Mouse (Mus musculus) neural tube, embryonic 13.5 days (tissue): ENCODE results near the gene Lrrc8c. TPM values are rescaled to one million over a fixed set of nuclear protein-coding genes. Genes with fewer than 3 reads are reported as not detected.
A peak's percentile ranks its signal among the peaks of the same experiment; 100 is the strongest.
"Not testable (repeated sequence)": the region's sequence is repeated elsewhere in the genome, so short reads cannot be mapped to it uniquely, and the experiment has no call there.

Experiments
- ATAC-seq: fragments of 200-750 bp; cut with Nextera tagmentation; 2 replicates; pipeline ENCODE4 v1.8.0; 2017; ENCODE audit warnings: low read depth, mild to moderate bottlenecking, moderate TSS enrichment, moderate library complexity
- H3K27ac ChIP-seq: fragments of 300-500 bp; sonication (generic); replicated peaks from 2 replicates; pipeline ENCODE4 v1.5.1; 2015; ENCODE audit warnings: moderate library complexity, mild to moderate bottlenecking, inconsistent platforms
- H3K27me3 ChIP-seq: fragments of 300-500 bp; sonication (generic); 2 replicates; pipeline ENCODE4 v1.6.1; 2015; ENCODE audit warnings: mild to moderate bottlenecking, inconsistent platforms
- H3K36me3 ChIP-seq: fragments of 300-500 bp; sonication (generic); 2 replicates; pipeline ENCODE4 v1.6.1; 2015; ENCODE audit warnings: mild to moderate bottlenecking, inconsistent platforms
- H3K4me1 ChIP-seq: fragments of 300-500 bp; sonication (generic); replicated peaks from 2 replicates; pipeline ENCODE4 v1.6.1; 2015; ENCODE audit warnings: inconsistent platforms
- H3K4me2 ChIP-seq: fragments of 300-500 bp; sonication (generic); 2 replicates; pipeline ENCODE4 v1.6.1; 2015; ENCODE audit warnings: inconsistent platforms, mild to moderate bottlenecking, moderate library complexity
- H3K4me3 ChIP-seq: fragments of 300-500 bp; sonication (generic); 2 replicates; pipeline ENCODE4 v1.5.1; 2015; ENCODE audit warnings: mild to moderate bottlenecking, inconsistent platforms
- H3K9ac ChIP-seq: fragments of 300-500 bp; sonication (generic); 2 replicates; pipeline ENCODE4 v1.6.1; 2015; ENCODE audit warnings: moderate library complexity, mild to moderate bottlenecking, inconsistent platforms
- H3K9me3 ChIP-seq: fragments of 300-500 bp; sonication (generic); 2 replicates; pipeline ENCODE4 v1.6.1; 2016; ENCODE audit warnings: inconsistent platforms
- WGBS: fragments of 180-500 bp; shearing (Covaris S2); methylation state at CpG from one replicate; pipeline ENCODE4 v1.1.7; 2015; 5-methylcytosine and 5-hydroxymethylcytosine counted together
- polyA plus RNA-seq: library from polyadenylated mRNA; unstranded; fragments of >200 nt; fragmentation: Nextera tagmentation; extraction: Ambion mirVana; gene quantifications from 2 replicates; pipeline ENCODE4 v1.2.1, GENCODE M21; 2015

Gene Lrrc8c
- polyA plus RNA-seq, 1 experiment from 2014 or later: 10.3 TPM

GRCm38 (mm10) chr5:105632066-105632465 lies 112.9 kb downstream of the Lrrc8c start:
- Histone ChIP-seq H3K27ac (no peak overlapping the region), H3K4me2 (no peak overlapping the region), H3K27me3 (no peaks in the 10 kb centered on the region), H3K9ac (no peak overlapping the region), H3K9me3 (no peaks in the 10 kb centered on the region), H3K4me1 (no peaks in the 10 kb centered on the region), H3K36me3 (no peaks in the 10 kb centered on the region), H3K4me3 (no peak overlapping the region)
- 88% methylated on average over 10 of the region's 10 CpGs for WGBS
- no peak for ATAC-seq

GRCm38 (mm10) chr5:105635576-105635975 lies 116.4 kb downstream of the Lrrc8c start:
- WGBS: 77% methylated on average over 6 of the region's 6 CpGs
- H3K4me3 ChIP-seq: no peak overlapping the region

GRCm38 (mm10) chr5:105636484-105637191 lies 117.5 kb downstream of the Lrrc8c start:
- Histone ChIP-seq H3K4me2 (no peak overlapping the region), H3K27ac (no peak overlapping the region), H3K9ac (no peak overlapping the region), H3K4me3 (no peak overlapping the region), H3K36me3 (no peaks in the 10 kb centered on the region), H3K27me3 (no peaks in the 10 kb centered on the region), H3K4me1 (no peaks in the 10 kb centered on the region), H3K9me3 (no peaks in the 10 kb centered on the region)
- 82% methylated on average over 11 of the region's 11 CpGs for WGBS
- ATAC-seq: no peak

More at GRCm38 (mm10) chr5:105635576-105635975, 116.4 kb downstream of the Lrrc8c start:
- no peak overlapping the region for H3K27ac ChIP-seq
- no peaks in the 10 kb centered on the region for H3K36me3 ChIP-seq
- no peak for ATAC-seq
- H3K9me3 ChIP-seq: no peaks in the 10 kb centered on the region
- H3K9ac ChIP-seq: no peak overlapping the region
- no peaks in the 10 kb centered on the region for H3K27me3 ChIP-seq
- H3K4me2 ChIP-seq: no peak overlapping the region
- H3K4me1 ChIP-seq: no peaks in the 10 kb centered on the region

GRCm38 (mm10) chr5:105638266-105638665 lies 119.1 kb downstream of the Lrrc8c start:
- H3K27ac ChIP-seq, H3K36me3 ChIP-seq, H3K9me3 ChIP-seq, H3K27me3 ChIP-seq, ATAC-seq, H3K4me3 ChIP-seq, H3K9ac ChIP-seq, H3K4me2 ChIP-seq, H3K4me1 ChIP-seq: not testable (repeated sequence)
- 93% methylated on average over 2 of the region's 2 CpGs for WGBS

- no peak for ATAC-seq
- no peak overlapping the region for H3K4me3 ChIP-seq
- H3K9ac ChIP-seq: no peak overlapping the region
- H3K4me2 ChIP-seq: no peak overlapping the region
- no peak overlapping the region for H3K27ac ChIP-seq
- no peaks in the 10 kb centered on the region for H3K4me1 ChIP-seq
- 90% methylated on average over 6 of the region's 6 CpGs for WGBS
- no peaks in the 10 kb centered on the region for H3K36me3 ChIP-seq
- H3K27me3 ChIP-seq: no peaks in the 10 kb centered on the region
- no peaks in the 10 kb centered on the region for H3K9me3 ChIP-seq
These were observed 119.7 kb downstream of the Lrrc8c start for GRCm38 (mm10) chr5:105638916-105639315.

- H3K9me3 ChIP-seq: no peaks in the 10 kb centered on the region
- no peak overlapping the region for H3K4me3 ChIP-seq
- 92% methylated on average over 11 of the region's 11 CpGs for WGBS
- no peaks in the 10 kb centered on the region for H3K27me3 ChIP-seq
- H3K36me3 ChIP-seq: no peaks in the 10 kb centered on the region
- no peak overlapping the region for H3K9ac ChIP-seq
- H3K4me1 ChIP-seq: no peaks in the 10 kb centered on the region
- ATAC-seq: no peak
- no peak overlapping the region for H3K4me2 ChIP-seq
- H3K27ac ChIP-seq: no peak overlapping the region
These were observed 120.2 kb downstream of the Lrrc8c start for GRCm38 (mm10) chr5:105639363-105639762.

GRCm38 (mm10) chr5:105642517-105642916 lies 123.3 kb downstream of the Lrrc8c start:
- Histone ChIP-seq H3K36me3 (no peaks in the 10 kb centered on the region), H3K4me3 (no peak overlapping the region), H3K9ac (no peak overlapping the region), H3K9me3 (no peaks in the 10 kb centered on the region), H3K27me3 (no peaks in the 10 kb centered on the region), H3K4me1 (no peaks in the 10 kb centered on the region), H3K27ac (no peak overlapping the region), H3K4me2 (no peak overlapping the region)
- 86% methylated on average over 5 of the region's 5 CpGs for WGBS
- no peak for ATAC-seq

GRCm38 (mm10) chr5:105643276-105643675 lies 124.1 kb downstream of the Lrrc8c start:
- no peak overlapping the region for H3K27ac ChIP-seq
- WGBS: 74% methylated on average over 8 of the region's 8 CpGs
- H3K27me3 ChIP-seq: no peaks in the 10 kb centered on the region
- H3K9ac ChIP-seq: no peak overlapping the region
- H3K36me3 ChIP-seq: no peaks in the 10 kb centered on the region
- no peak overlapping the region for H3K4me2 ChIP-seq
- H3K9me3 ChIP-seq: no peaks in the 10 kb centered on the region
- H3K4me3 ChIP-seq: no peak overlapping the region
- no peak for ATAC-seq
- no peaks in the 10 kb centered on the region for H3K4me1 ChIP-seq

- H3K9me3 ChIP-seq: no peaks in the 10 kb centered on the region
- H3K27ac ChIP-seq: no peak overlapping the region
- no peak overlapping the region for H3K4me3 ChIP-seq
- no peaks in the 10 kb centered on the region for H3K27me3 ChIP-seq
- H3K9ac ChIP-seq: no peak overlapping the region
- H3K36me3 ChIP-seq: no peaks in the 10 kb centered on the region
- no peak overlapping the region for H3K4me2 ChIP-seq
- no peaks in the 10 kb centered on the region for H3K4me1 ChIP-seq
- ATAC-seq: no peak
- 89% methylated on average over 6 of the region's 6 CpGs for WGBS
These were observed 125.0 kb downstream of the Lrrc8c start for GRCm38 (mm10) chr5:105644195-105644594.

GRCm38 (mm10) chr5:105647094-105647493 lies 127.9 kb downstream of the Lrrc8c start:
- Histone ChIP-seq H3K9me3 (no peaks in the 10 kb centered on the region), H3K36me3 (no peaks in the 10 kb centered on the region), H3K4me1 (no peaks in the 10 kb centered on the region), H3K9ac (no peak overlapping the region), H3K27ac (no peak overlapping the region), H3K4me2 (no peak overlapping the region), H3K27me3 (no peaks in the 10 kb centered on the region), H3K4me3 (no peak overlapping the region)
- 86% methylated on average over 7 of the region's 7 CpGs for whole genome bisulfite sequencing
- no peak for ATAC-seq

- H3K9me3 ChIP-seq: no peaks in the 10 kb centered on the region
- no peaks in the 10 kb centered on the region for H3K4me1 ChIP-seq
- WGBS: 59% methylated on average over 7 of the region's 7 CpGs
- H3K27ac ChIP-seq: 0 out of 2 replicates have a peak overlapping the region, but pooled peaks have one; percentile 15
- no peaks in the 10 kb centered on the region for H3K27me3 ChIP-seq
- H3K9ac ChIP-seq: no peak overlapping the region
- H3K36me3 ChIP-seq: no peaks in the 10 kb centered on the region
- H3K4me3 ChIP-seq: no peak overlapping the region
- no peak overlapping the region for H3K4me2 ChIP-seq
- ATAC-seq: no peak
These were observed 129.6 kb downstream of the Lrrc8c start for GRCm38 (mm10) chr5:105648648-105649287.

GRCm38 (mm10) chr5:105649514-105650001 lies 130.4 kb downstream of the Lrrc8c start:
- ATAC-seq: no peak

More at GRCm38 (mm10) chr5:105649514-105650001, 130.4 kb downstream of the Lrrc8c start:
- Histone ChIP-seq H3K36me3 (no peaks in the 10 kb centered on the region), H3K4me3 (no peak overlapping the region), H3K9ac (no peak overlapping the region), H3K4me2 (no peak overlapping the region), H3K4me1 (peaks cover 3% of the 10 kb centered on the region), H3K27ac (0 out of 2 replicates have a peak overlapping the region, but pooled peaks have one; percentile 15), H3K27me3 (no peaks in the 10 kb centered on the region), H3K9me3 (no peaks in the 10 kb centered on the region)
- 89% methylated on average over 10 of the region's 10 CpGs for WGBS
